Mouse (Mus musculus) C2C12 (cell line): Measurements from ENCODE around the gene Trim65.

Experiments used
- CTCF ChIP-seq: IDR thresholded peaks from one replicate; pipeline ENCODE4 v1.5.1; 2011; ENCODE audit not compliant: control insufficient read depth, insufficient read depth, insufficient read length
- MAX ChIP-seq: IDR thresholded peaks from one replicate; pipeline ENCODE4 v1.6.1; 2011; ENCODE audit warnings: mild to moderate bottlenecking, control low read depth
- USF1 ChIP-seq: IDR thresholded peaks from one replicate; pipeline ENCODE4 v1.6.1; 2011; ENCODE audit warnings: low read depth, mild to moderate bottlenecking, control low read depth, moderate library complexity

- TF ChIP-seq CTCF, result no peak
- TF ChIP-seq MAX, result no peak
- no peak for TF ChIP-seq USF1
These were observed 49.8 kb downstream of the Trim65 start for GRCm38 (mm10) chr11:116081081-116081480.
